Mouse (Mus musculus) intestine, embryonic 16.5 days (tissue): ENCODE data around the gene Olfr119. TPM values are rescaled to one million over a fixed set of nuclear protein-coding genes. Genes with fewer than 3 reads are reported as not detected.
"Not testable (repeated sequence)": the region's sequence is repeated elsewhere in the genome, so short reads cannot be mapped to it uniquely, and the experiment has no call there.

Experiments used
- ATAC-seq: fragments of 200-750 bp; cut with Nextera tagmentation; 2 replicates; pipeline ENCODE4 v1.8.0; 2017; ENCODE audit warnings: moderate TSS enrichment, moderate library complexity
- H3K27ac ChIP-seq: fragments of 300-500 bp; sonication (generic); 2 replicates; pipeline ENCODE4 v1.5.1; 2014; ENCODE audit warnings: mild to moderate bottlenecking, low read length
- H3K27me3 ChIP-seq: fragments of 300-500 bp; sonication (generic); replicated peaks from 2 replicates; pipeline ENCODE4 v1.6.1; 2014; ENCODE audit warnings: low read length, control low read depth, mixed read lengths; ENCODE audit not compliant: control insufficient read depth, insufficient read depth
- H3K36me3 ChIP-seq: fragments of 300-500 bp; sonication (generic); 2 replicates; pipeline ENCODE4 v1.6.1; 2014; ENCODE audit warnings: low read length, control low read depth; ENCODE audit not compliant: control insufficient read depth, insufficient read depth
- H3K4me1 ChIP-seq: fragments of 300-500 bp; sonication (generic); 2 replicates; pipeline ENCODE4 v1.6.1; 2014; ENCODE audit warnings: low read length, control low read depth, mixed read lengths; ENCODE audit not compliant: control insufficient read depth, insufficient read depth
- H3K4me2 ChIP-seq: fragments of 300-500 bp; sonication (generic); 2 replicates; pipeline ENCODE4 v1.6.1; 2014; ENCODE audit warnings: low read depth, low read length, control low read depth
- H3K4me3 ChIP-seq: fragments of 300-500 bp; sonication (generic); 2 replicates; pipeline ENCODE4 v1.5.1; 2014; ENCODE audit warnings: mild to moderate bottlenecking, low read length
- H3K9ac ChIP-seq: fragments of 300-500 bp; sonication (generic); 2 replicates; pipeline ENCODE4 v1.6.1; 2014; ENCODE audit warnings: low read depth, low read length
- H3K9me3 ChIP-seq: fragments of 300-500 bp; sonication (generic); 2 replicates; pipeline ENCODE4 v1.6.1; 2016; ENCODE audit warnings: low read length, control low read depth; ENCODE audit not compliant: control insufficient read depth
- WGBS: fragments of 180-500 bp; shearing (Covaris S2); extraction: QIAGEN DNeasy Blood & Tissue Kit; methylation state at CpG from one replicate; pipeline ENCODE4 v1.1.7; 2014; 5-methylcytosine and 5-hydroxymethylcytosine counted together
- polyA plus RNA-seq: library from polyadenylated mRNA; unstranded; fragments of >200 nt; fragmentation: Nextera tagmentation; extraction: Ambion mirVana; gene quantifications from 2 replicates; pipeline ENCODE4 v1.2.1, GENCODE M21; 2015

Olfr119 gene
- not detected in 2 replicates for polyA plus RNA-seq

DNA sequence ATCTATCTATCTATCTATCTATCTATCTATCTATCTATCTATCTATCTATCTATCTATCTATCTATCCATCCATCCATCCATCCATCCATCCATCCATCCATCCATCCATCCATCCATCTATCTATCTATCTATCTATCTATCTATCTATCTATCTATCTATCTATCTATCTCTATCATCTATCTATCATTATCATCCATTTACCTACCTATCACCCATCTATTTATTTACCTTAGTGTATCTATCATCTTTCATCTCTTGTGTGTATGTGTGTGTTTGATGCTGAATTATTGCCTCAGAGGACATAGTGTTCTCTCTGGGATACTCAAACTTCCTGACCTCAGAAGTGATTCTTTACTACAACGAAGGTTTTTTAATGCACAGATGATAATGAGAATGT is at the start of gene Olfr119:
Gene Olfr119, plus strand, starts transcription at position 301 of the 400 bp plus-strand sequence.
- not testable (repeated sequence) for H3K4me3 ChIP-seq, H3K9me3 ChIP-seq, ATAC-seq, H3K27me3 ChIP-seq, H3K27ac ChIP-seq, H3K4me1 ChIP-seq, H3K36me3 ChIP-seq, H3K9ac ChIP-seq, H3K4me2 ChIP-seq
- WGBS, result 65% methylated on average over 1 of the region's 1 CpGs

DNA sequence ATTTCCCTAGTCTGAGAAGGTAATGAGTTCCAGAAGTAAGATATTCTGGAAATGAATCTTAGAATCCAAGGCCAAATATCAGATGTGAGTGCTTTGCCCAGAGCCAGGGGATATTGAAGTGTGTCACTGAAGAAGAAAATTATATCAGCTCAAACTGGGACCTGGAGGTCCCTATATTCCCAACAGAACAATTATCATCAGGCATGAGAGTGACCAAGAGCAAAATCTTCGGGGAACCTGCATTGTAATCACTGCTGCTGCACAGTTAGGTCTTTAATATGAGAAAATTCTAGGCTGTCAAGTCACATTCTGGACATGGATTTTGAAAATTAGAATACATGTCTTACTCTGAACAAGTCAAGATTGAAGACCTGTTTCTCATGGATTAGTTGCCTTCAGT is 32.7 kb upstream of the Olfr119 start, which contains the start of gene Olfr117:
Gene Olfr117, minus strand, starts transcription at position 101 of the 400 bp plus-strand sequence.
- Histone ChIP-seq H3K4me1 (no peaks in the 10 kb centered on the region), H3K9ac (no peak within 1 kb of the TSS), H3K36me3 (no peaks in the 10 kb centered on the region), H3K9me3 (no peaks in the 10 kb centered on the region), H3K27me3 (no peaks in the 10 kb centered on the region), H3K4me3 (no peak within 1 kb of the TSS), H3K27ac (no peak within 1 kb of the TSS), H3K4me2 (no peak within 1 kb of the TSS)
- WGBS, result 65% methylated on average over 1 of the region's 1 CpGs
- no peak for ATAC-seq

DNA sequence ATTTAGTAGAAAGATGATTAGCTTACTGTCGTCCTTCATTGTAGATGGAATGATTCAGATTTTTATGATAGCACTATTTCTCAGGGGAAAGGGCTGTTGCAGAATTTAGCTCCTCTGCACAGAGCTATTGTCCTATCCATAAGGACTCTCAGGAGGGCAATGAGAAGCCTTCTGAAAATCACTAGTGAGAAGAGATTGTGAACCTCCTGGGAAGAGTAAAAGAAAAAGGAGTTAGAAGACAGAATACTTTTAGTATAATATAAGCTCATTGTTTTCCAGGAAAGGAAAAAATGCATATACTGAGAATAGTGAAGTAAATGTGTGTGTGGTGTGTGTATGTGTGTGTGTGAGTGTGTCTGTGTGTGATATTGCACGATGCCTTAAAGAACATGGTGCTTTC is 29.7 kb upstream of the Olfr119 start, which contains the start of gene Olfr118:
Gene Olfr118, plus strand, starts transcription at position 301 of the 400 bp plus-strand sequence.
- WGBS, result 57% methylated on average over 2 of the region's 2 CpGs
- H3K4me2 ChIP-seq, result no peak within 1 kb of the TSS
- H3K27ac ChIP-seq, result no peak within 1 kb of the TSS
- H3K36me3 ChIP-seq, result no peaks in the 10 kb centered on the region
- H3K9me3 ChIP-seq, result no peaks in the 10 kb centered on the region
- H3K4me1 ChIP-seq, result no peaks in the 10 kb centered on the region
- H3K9ac ChIP-seq, result no peak within 1 kb of the TSS
- H3K4me3 ChIP-seq, result no peak within 1 kb of the TSS
- no peak for ATAC-seq
- no peaks in the 10 kb centered on the region for H3K27me3 ChIP-seq

DNA sequence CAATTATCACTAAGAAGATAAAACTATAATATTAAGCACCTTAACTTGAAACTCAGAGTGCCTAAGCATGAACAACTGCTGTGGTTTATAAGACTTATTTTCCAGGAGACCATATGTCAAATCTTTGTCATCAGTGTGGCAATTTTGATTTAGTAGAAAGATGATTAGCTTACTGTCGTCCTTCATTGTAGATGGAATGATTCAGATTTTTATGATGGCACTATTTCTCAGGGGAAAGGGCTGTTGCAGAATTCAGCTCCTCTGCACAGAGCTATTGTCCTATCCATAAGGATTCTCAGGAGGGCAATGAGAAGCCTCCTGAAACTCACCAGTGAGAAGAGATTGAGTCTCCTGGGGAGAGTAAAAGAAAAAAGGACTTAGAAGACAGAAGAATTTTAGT is 25.1 kb downstream of the Olfr119 start, which contains the start of gene Olfr120:
Gene Olfr120, plus strand, starts transcription at position 301 of the 400 bp plus-strand sequence.
- Histone ChIP-seq H3K27ac (no peak within 1 kb of the TSS), H3K4me1 (no peaks in the 10 kb centered on the region), H3K27me3 (no peaks in the 10 kb centered on the region), H3K36me3 (no peaks in the 10 kb centered on the region), H3K9me3 (no peaks in the 10 kb centered on the region), H3K4me2 (no peak within 1 kb of the TSS), H3K9ac (no peak within 1 kb of the TSS), H3K4me3 (no peak within 1 kb of the TSS)
- ATAC-seq, result no peak
- WGBS, result 63% methylated on average over 1 of the region's 1 CpGs

DNA sequence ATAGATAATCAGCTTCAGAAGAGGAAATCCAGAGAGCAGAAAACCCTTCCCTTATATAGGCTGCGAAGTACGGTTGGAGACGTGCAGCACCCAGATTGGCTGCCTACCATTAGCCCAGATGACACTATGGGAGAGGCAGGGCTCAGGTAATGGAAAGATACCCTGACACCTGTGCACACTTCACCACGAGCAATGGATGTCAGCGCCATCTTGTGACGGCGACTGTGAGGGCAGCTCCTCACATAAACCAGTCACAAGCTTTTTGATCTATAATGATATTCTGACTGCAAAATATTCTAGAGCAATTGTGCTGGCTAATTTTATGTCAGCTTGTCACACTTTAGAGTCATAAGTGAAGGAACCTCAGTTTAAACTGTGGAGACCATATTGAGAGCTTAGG is 41.7 kb downstream of the Olfr119 start:
- Histone ChIP-seq H3K4me1 (no peaks in the 10 kb centered on the region), H3K4me2 (no peak overlapping the region), H3K9ac (no peak overlapping the region), H3K9me3 (no peaks in the 10 kb centered on the region), H3K4me3 (no peak overlapping the region), H3K27me3 (no peaks in the 10 kb centered on the region), H3K36me3 (no peaks in the 10 kb centered on the region), H3K27ac (no peak overlapping the region)
- 55% methylated on average over 7 of the region's 7 CpGs for WGBS
- ATAC-seq, result no peak

Other genes starting within 250 kb of the Olfr119 start
- not detected in 2 replicates for gene Olfr109, start 237.6 kb upstream of the Olfr119 start, polyA plus RNA-seq
- gene H2-M2, start 213.0 kb upstream of the Olfr119 start, polyA plus RNA-seq, result 0.10 TPM in 1 of 2 replicates, not detected in the other
- not detected in 2 replicates for gene Olfr110, start 204.1 kb upstream of the Olfr119 start, polyA plus RNA-seq
- not detected in 2 replicates for gene Olfr111, start 188.5 kb upstream of the Olfr119 start, polyA plus RNA-seq
- gene Olfr112, start 127.1 kb upstream of the Olfr119 start, polyA plus RNA-seq, result not detected in 2 replicates
- gene Olfr113, start 118.9 kb upstream of the Olfr119 start, polyA plus RNA-seq, result not detected in 2 replicates
- not detected in 2 replicates for gene Olfr114, start 103.8 kb upstream of the Olfr119 start, polyA plus RNA-seq
- gene Olfr115, start 69.5 kb upstream of the Olfr119 start, polyA plus RNA-seq, result not detected in 2 replicates
- gene Olfr116, start 69.4 kb upstream of the Olfr119 start, polyA plus RNA-seq, result not detected in 2 replicates
- gene Olfr117, start 32.8 kb upstream of the Olfr119 start, polyA plus RNA-seq, result not detected in 2 replicates
- gene Olfr118, start 29.6 kb upstream of the Olfr119 start, polyA plus RNA-seq, result not detected in 2 replicates
- gene Olfr120, start 25.2 kb downstream of the Olfr119 start, polyA plus RNA-seq, result not detected in 2 replicates
- gene Olfr121, start 52.3 kb downstream of the Olfr119 start, polyA plus RNA-seq, result not detected in 2 replicates
- not detected in 2 replicates for gene Olfr122, start 72.0 kb downstream of the Olfr119 start, polyA plus RNA-seq
- not detected in 2 replicates for gene Olfr123, start 97.0 kb downstream of the Olfr119 start, polyA plus RNA-seq
- not detected in 2 replicates for gene Olfr124, start 103.3 kb downstream of the Olfr119 start, polyA plus RNA-seq
- not detected in 2 replicates for gene Olfr125, start 136.4 kb downstream of the Olfr119 start, polyA plus RNA-seq
- not detected in 2 replicates for gene Olfr126, start 150.9 kb downstream of the Olfr119 start, polyA plus RNA-seq
- not detected in 2 replicates for gene Olfr127, start 203.9 kb downstream of the Olfr119 start, polyA plus RNA-seq
- not detected in 2 replicates for gene Olfr128, start 224.0 kb downstream of the Olfr119 start, polyA plus RNA-seq